Comparison of ENCODE assay signal across 8 mouse cellular contexts in the genomic region with DNA sequence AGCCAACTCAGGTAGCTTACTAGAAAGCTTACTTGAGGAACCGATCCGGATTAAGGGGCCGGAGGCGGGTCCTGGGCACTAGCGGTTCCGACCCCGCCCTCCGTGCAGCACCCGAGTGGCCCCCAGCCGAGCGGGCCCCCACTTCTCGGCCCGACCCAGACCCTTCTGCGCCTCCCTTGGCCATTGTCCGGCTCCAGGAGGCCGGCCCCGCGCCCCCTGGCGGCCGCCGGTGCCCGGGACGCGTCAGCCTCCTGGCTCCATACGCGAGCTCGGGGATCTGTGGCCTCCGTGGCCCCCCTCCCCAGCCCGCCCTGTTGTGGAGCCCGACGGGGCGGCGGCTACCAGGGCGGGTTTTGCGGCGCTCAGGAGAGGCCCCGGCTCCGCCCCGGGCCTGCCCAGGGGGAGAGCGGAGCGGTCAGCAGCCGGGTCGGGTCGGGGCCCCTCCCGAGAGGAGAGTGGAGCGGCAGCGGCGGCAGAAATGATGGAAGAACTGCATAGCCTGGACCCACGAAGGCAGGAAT.
DNase-seq lines count a peak whose midpoint lies in the region; ATAC-seq and TF ChIP-seq lines count a peak whose summit lies in the region.
"Not testable (repeated sequence)": the region's sequence is repeated elsewhere in the genome, so short reads cannot be mapped to it uniquely, and the experiment has no call there.

No protein-coding gene starts in this region.

- H3K4me2 ChIP-seq in heart, embryonic 13.5 days: peak overlapping the region; percentile 63
- H3K4me2 ChIP-seq in limb, embryonic 12.5 days: peak overlapping the region; percentile 48

- not testable (repeated sequence) for H3K27me3 ChIP-seq in forebrain, embryonic 10.5 days (ENCODE audit: poor library complexity, severe bottlenecking); heart, embryonic 13.5 days (replicated peaks); kidney, adult 2 months (replicated peaks; ENCODE audit: control insufficient read depth, insufficient read depth, low read length); limb, embryonic 12.5 days

- peak overlapping the region; percentile 40; the same call in 1 of the 2 replicates for H3K4me3 ChIP-seq in forebrain, embryonic 10.5 days
- H3K4me3 ChIP-seq in heart, embryonic 13.5 days: peak overlapping the region; percentile 44
- H3K4me3 ChIP-seq in kidney, adult 2 months (ENCODE audit: insufficient read depth, low read depth, low read length): peak overlapping the region; percentile 14; the same call in 1 of the 2 replicates
- H3K4me3 ChIP-seq in limb, embryonic 12.5 days (replicated peaks): peak overlapping the region; percentile 30

- H3K36me3 ChIP-seq in forebrain, embryonic 10.5 days (replicated peaks); heart, embryonic 13.5 days; kidney, adult 2 months (ENCODE audit: control insufficient read depth, insufficient read depth, low read length); limb, embryonic 12.5 days: not testable (repeated sequence)

- not testable (repeated sequence) for TF ChIP-seq POLR2A in kidney, adult 2 months (IDR thresholded peaks at IDR 0.05; ENCODE audit: low read depth, low read length)

- H3K27ac ChIP-seq in forebrain, embryonic 10.5 days; heart, embryonic 13.5 days (replicated peaks); kidney, adult 2 months (ENCODE audit: insufficient read depth, low read depth, low read length); limb, embryonic 12.5 days: not testable (repeated sequence)

- not testable (repeated sequence) for H3K9me3 ChIP-seq in forebrain, embryonic 10.5 days; heart, embryonic 13.5 days; limb, embryonic 12.5 days

- peak; percentile 60 for DNase-seq in adrenal gland, postnatal 10 days
- peak; percentile 29 for DNase-seq in forebrain, embryonic 10.5 days (ENCODE audit: extremely low spot score, low spot score)
- peak; percentile 13 for DNase-seq in kidney, adult 2 months
- DNase-seq in right cerebral cortex, postnatal 10 days (ENCODE audit: low spot score in 2 of 2): peak; percentile 15 to 19
- DNase-seq in urinary bladder, postnatal 25 days (ENCODE audit: low spot score): peak; percentile 24

- peak; percentile 90 for ATAC-seq in heart, embryonic 13.5 days (ENCODE audit: extremely low read depth, insufficient number of reproducible peaks, low FRiP score, low TSS enrichment)
- peak; percentile 94 for ATAC-seq in limb, embryonic 12.5 days (ENCODE audit: insufficient number of reproducible peaks, insufficient read depth, low FRiP score, low TSS enrichment, low read depth)
- ATAC-seq in megakaryocyte-erythroid progenitor cell, adult 5-6 weeks (replicated peaks; ENCODE audit: low FRiP score, low TSS enrichment, poor library complexity, severe bottlenecking): peak; percentile 82

- not testable (repeated sequence) for H3K9ac ChIP-seq in heart, embryonic 13.5 days
- H3K9ac ChIP-seq in limb, embryonic 12.5 days (replicated peaks): 0 out of 2 replicates have a peak overlapping the region, but pooled peaks have one; percentile 45

- TF ChIP-seq CTCF in kidney, adult 2 months (conservative IDR thresholded peaks at IDR 0.05; ENCODE audit: insufficient read depth, insufficient read length, low read depth, low read length): not testable (repeated sequence)

- not testable (repeated sequence) for H3K4me1 ChIP-seq in forebrain, embryonic 10.5 days; heart, embryonic 13.5 days; kidney, adult 2 months (ENCODE audit: control insufficient read depth, insufficient read depth, low read length); limb, embryonic 12.5 days (replicated peaks)

- under 1% methylated on average over 43 of the region's 49 CpGs for WGBS in forebrain, embryonic 10.5 days
- 2% methylated on average over 38 of the region's 49 CpGs for WGBS in heart, embryonic 13.5 days
- WGBS in kidney, adult 2 months: 3% methylated on average over 44 of the region's 49 CpGs
- 2% methylated on average over 45 of the region's 49 CpGs for whole genome bisulfite sequencing in limb, embryonic 12.5 days
